Mouse (Mus musculus) liver, postnatal 0 days (tissue): ENCODE data around the gene Defb36.

Experiments used
- CTCF ChIP-seq: sonication (generic); IDR thresholded peaks from 2 replicates; pipeline ENCODE4 v1.5.1; 2016; ENCODE audit warnings: antibody characterized with exemption, low read depth
- EP300 ChIP-seq: IDR thresholded peaks from 2 replicates; pipeline ENCODE4 v1.6.1; 2016; ENCODE audit warnings: antibody characterized with exemption, low read depth, mild to moderate bottlenecking

DNA sequence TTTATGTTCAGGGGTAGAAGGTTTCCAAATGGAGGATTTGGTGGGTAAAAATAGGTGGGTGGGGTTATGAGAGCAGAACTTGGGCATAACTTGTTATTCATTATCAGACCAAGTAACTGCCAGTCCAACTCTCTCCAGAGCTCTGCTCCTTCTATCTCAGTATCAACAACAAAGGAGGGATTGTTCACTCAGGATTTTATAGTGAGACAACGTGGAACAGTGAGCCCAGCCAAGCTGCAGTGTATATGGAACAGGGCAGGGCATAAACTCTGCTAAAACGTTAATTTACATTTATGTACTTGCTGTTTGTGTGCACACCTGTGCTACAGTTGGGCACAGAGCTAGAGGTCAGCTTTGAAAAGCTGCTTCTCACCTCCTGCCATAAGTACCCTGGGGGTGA lies 15.7 kb upstream of the Defb36 start:
- TF ChIP-seq CTCF = no peak
- TF ChIP-seq EP300 = no peak
